Mouse (Mus musculus): Measurements from ENCODE around the gene Atg9a. TPM values are rescaled to one million over a fixed set of nuclear protein-coding genes. Genes with fewer than 3 reads are reported as not detected.

Atg9a gene
- total RNA-seq, 1 experiment, result 17.2 TPM

DNA sequence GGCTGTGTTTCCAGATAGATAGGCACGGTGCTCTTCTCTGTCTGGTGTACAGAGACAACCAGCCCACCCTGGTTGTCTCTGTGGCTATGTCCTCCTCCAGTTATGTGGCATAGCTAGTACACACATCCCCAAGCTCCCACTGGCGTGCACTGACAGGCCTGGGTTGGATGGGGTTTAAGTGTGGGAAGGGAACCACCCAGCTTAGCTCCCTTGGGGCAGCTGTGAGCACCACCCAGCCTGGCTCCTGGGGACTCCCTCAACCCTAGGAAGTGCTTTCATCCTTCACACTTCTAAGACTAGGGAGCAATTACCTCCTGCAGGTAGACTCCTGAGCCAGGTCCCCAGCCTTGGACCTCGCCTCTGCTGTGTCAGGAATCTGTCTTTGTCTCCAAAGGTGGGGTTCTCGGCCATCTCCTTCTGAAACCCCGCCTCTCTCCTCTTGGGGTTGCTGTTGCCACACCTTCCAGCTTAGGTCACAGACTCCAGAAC is 39.7 kb upstream of the Atg9a start, which contains the start of gene A630095N17Rik:
TSS of gene A630095N17Rik (minus strand) at position 439 of the 489 bp plus-strand sequence.
- DNase-seq (ENCODE audit: low read depth, low spot score), result no peak
- H3K9me3 ChIP-seq (ENCODE audit: control insufficient read depth, insufficient read depth, low read depth, low read length), result no peaks in the 10 kb centered on the region
- H3K9ac ChIP-seq (ENCODE audit: insufficient read depth, low read depth, low read length, poor library complexity, severe bottlenecking), result no peak within 1 kb of the TSS
- in situ Hi-C loops (cut with MboI; ENCODE audit: low sequenced_read_pairs in 2 of 2, unreplicated experiment in 2 of 2), result no loop called here
- peaks cover 2 to 13% of the 10 kb centered on the region in 2 experiments for H3K4me1 ChIP-seq (ENCODE audit: control insufficient read depth in 2 of 2, insufficient read depth in 2 of 2, low read length in 2 of 2, poor library complexity in 1 of 2)
- H3K4me3 ChIP-seq (ENCODE audit: insufficient read depth in 1 of 2, low read depth in 1 of 2, low read length in 2 of 2, poor library complexity in 1 of 2, severe bottlenecking in 1 of 2), result no peak within 1 kb of the TSS
- no peak for TF ChIP-seq ZC3H11A (IDR thresholded peaks at IDR 0.05; ENCODE audit: borderline replicate concordance, low read depth, low read length)
- no peak for TF ChIP-seq ZNF384 (IDR thresholded peaks at IDR 0.05; ENCODE audit: low read depth, low read length)
- TF ChIP-seq HCFC1 (IDR thresholded peaks at IDR 0.05; ENCODE audit: borderline replicate concordance, insufficient read depth, low read length), result no peak
- TF ChIP-seq CHD2 (IDR thresholded peaks at IDR 0.05; ENCODE audit: low read depth, low read length), result no peak
- no peak for TF ChIP-seq MAFK (IDR thresholded peaks at IDR 0.05; ENCODE audit: insufficient read depth, low read depth, low read length)
- no peaks in the 10 kb centered on the region for H3K36me3 ChIP-seq (ENCODE audit: control insufficient read depth, insufficient read depth, low read length, poor library complexity, severe bottlenecking)
- H3K27ac ChIP-seq (ENCODE audit: insufficient read depth, low read depth, low read length, poor library complexity, severe bottlenecking), result no peak within 1 kb of the TSS

DNA sequence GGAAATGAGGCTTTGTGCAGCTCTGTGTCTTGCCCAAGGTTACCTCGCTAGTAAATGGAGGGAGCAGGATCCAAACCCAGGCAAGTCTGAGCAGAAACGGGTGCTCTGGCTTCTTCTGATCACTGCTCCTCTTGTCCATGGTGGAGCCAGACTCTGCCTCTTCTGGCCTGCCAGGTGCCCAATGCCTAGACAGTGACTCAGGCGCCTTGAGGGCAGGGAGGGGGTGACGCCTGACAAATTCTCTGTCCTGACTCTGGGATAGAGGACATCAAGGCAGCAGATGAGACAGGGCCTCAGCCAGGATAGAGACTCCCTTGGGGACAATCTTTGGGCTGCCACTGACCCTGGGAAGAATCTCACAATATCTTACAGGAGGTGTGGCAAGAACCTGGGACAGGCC is 39.2 kb upstream of the Atg9a start:
- H3K4me1 ChIP-seq (ENCODE audit: control insufficient read depth in 2 of 2, insufficient read depth in 2 of 2, low read length in 2 of 2, poor library complexity in 1 of 2), result peaks cover 2 to 16% of the 10 kb centered on the region in 2 experiments
- H3K36me3 ChIP-seq (ENCODE audit: control insufficient read depth, insufficient read depth, low read length, poor library complexity, severe bottlenecking), result no peaks in the 10 kb centered on the region
- no peak overlapping the region for H3K27ac ChIP-seq (ENCODE audit: insufficient read depth, low read depth, low read length, poor library complexity, severe bottlenecking)
- TF ChIP-seq CHD2 (IDR thresholded peaks at IDR 0.05; ENCODE audit: low read depth, low read length) (no peak), ZNF384 (IDR thresholded peaks at IDR 0.05; ENCODE audit: low read depth, low read length) (no peak), HCFC1 (IDR thresholded peaks at IDR 0.05; ENCODE audit: borderline replicate concordance, insufficient read depth, low read length) (no peak), MAFK (IDR thresholded peaks at IDR 0.05; ENCODE audit: insufficient read depth, low read depth, low read length) (no peak), ZC3H11A (IDR thresholded peaks at IDR 0.05; ENCODE audit: borderline replicate concordance, low read depth, low read length) (no peak)
- no peaks in the 10 kb centered on the region for H3K9me3 ChIP-seq (ENCODE audit: control insufficient read depth, insufficient read depth, low read depth, low read length)
- no peak for DNase-seq (ENCODE audit: low read depth, low spot score)
- H3K9ac ChIP-seq (ENCODE audit: insufficient read depth, low read depth, low read length, poor library complexity, severe bottlenecking), result no peak overlapping the region
- in situ Hi-C loops (cut with MboI; ENCODE audit: low sequenced_read_pairs in 2 of 2, unreplicated experiment in 2 of 2), result no loop called here
- no peak overlapping the region for H3K4me3 ChIP-seq (ENCODE audit: insufficient read depth in 1 of 2, low read depth in 1 of 2, low read length in 2 of 2, poor library complexity in 1 of 2, severe bottlenecking in 1 of 2)

DNA sequence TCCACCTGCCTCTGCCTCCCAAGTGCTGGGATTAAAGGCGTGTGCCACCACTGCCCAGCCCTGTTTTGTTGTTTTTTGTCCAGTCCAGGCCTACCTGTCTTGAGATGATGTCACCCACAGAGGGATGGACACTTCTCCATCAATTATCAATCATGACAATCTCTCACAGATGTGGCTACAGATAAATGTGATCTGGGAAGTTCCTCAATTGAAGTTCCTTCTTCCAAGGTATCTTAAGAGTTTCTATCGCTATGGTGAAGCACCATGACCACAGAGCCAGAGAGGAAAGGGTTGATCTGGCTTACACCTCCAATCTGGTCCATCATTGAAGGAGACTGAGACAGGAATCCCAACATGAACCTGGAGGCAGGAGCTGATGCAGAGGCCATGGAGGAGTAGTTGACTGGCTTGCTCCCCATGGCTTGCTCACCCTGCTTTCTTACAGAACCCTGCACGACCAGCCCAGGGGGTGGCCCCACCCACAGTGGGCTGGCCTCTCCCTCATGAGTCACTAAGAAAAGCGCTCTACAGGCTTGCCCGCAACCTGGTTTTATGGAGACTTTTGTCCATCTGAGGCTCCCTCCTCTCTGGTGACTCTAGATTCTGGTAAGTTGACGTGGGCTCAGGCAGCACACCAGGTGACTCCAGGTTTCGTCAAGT is 38.5 kb upstream of the Atg9a start:
- no peak overlapping the region for H3K27ac ChIP-seq (ENCODE audit: insufficient read depth, low read depth, low read length, poor library complexity, severe bottlenecking)
- TF ChIP-seq HCFC1 (IDR thresholded peaks at IDR 0.05; ENCODE audit: borderline replicate concordance, insufficient read depth, low read length) (no peak), ZC3H11A (IDR thresholded peaks at IDR 0.05; ENCODE audit: borderline replicate concordance, low read depth, low read length) (no peak), CHD2 (IDR thresholded peaks at IDR 0.05; ENCODE audit: low read depth, low read length) (no peak), MAFK (IDR thresholded peaks at IDR 0.05; ENCODE audit: insufficient read depth, low read depth, low read length) (no peak), ZNF384 (IDR thresholded peaks at IDR 0.05; ENCODE audit: low read depth, low read length) (no peak)
- H3K9me3 ChIP-seq (ENCODE audit: control insufficient read depth, insufficient read depth, low read depth, low read length), result no peaks in the 10 kb centered on the region
- no peak overlapping the region for H3K9ac ChIP-seq (ENCODE audit: insufficient read depth, low read depth, low read length, poor library complexity, severe bottlenecking)
- in situ Hi-C loops (cut with MboI; ENCODE audit: low sequenced_read_pairs in 2 of 2, unreplicated experiment in 2 of 2), result no loop called here
- no peak overlapping the region for H3K4me3 ChIP-seq (ENCODE audit: insufficient read depth in 1 of 2, low read depth in 1 of 2, low read length in 2 of 2, poor library complexity in 1 of 2, severe bottlenecking in 1 of 2)
- H3K36me3 ChIP-seq (ENCODE audit: control insufficient read depth, insufficient read depth, low read length, poor library complexity, severe bottlenecking), result no peaks in the 10 kb centered on the region
- no peak for DNase-seq (ENCODE audit: low read depth, low spot score)
- peaks cover 2 to 23% of the 10 kb centered on the region in 2 experiments for H3K4me1 ChIP-seq (ENCODE audit: control insufficient read depth in 2 of 2, insufficient read depth in 2 of 2, low read length in 2 of 2, poor library complexity in 1 of 2)

DNA sequence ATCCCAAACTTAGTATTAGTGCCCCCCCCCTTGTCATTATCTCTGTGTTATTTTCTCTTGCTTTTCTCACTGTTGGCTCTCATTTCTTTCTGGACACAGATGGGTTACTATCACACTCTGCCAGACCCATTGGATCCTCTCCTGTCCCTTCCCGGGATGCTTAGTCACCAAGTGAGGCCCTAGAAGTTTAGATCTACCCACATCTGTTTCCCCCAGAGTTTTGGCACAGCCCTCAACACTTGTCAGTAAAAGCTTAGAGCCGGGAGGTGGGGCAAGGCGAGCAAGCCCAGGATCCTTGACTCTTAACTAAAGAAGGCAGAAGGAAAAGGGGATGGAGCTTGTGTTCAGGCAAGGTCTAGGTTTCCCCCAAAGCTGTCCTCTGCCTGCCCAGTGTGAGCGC is 37.2 kb upstream of the Atg9a start:
- Histone ChIP-seq H3K4me1 (ENCODE audit: control insufficient read depth in 2 of 2, insufficient read depth in 2 of 2, low read length in 2 of 2, poor library complexity in 1 of 2) (peaks cover 0 to 25% of the 10 kb centered on the region in 2 experiments; a peak in 3 of 4 replicates), H3K36me3 (ENCODE audit: control insufficient read depth, insufficient read depth, low read length, poor library complexity, severe bottlenecking) (no peaks in the 10 kb centered on the region), H3K9me3 (ENCODE audit: control insufficient read depth, insufficient read depth, low read depth, low read length) (no peaks in the 10 kb centered on the region), H3K9ac (ENCODE audit: insufficient read depth, low read depth, low read length, poor library complexity, severe bottlenecking) (no peak overlapping the region), H3K4me3 (ENCODE audit: insufficient read depth in 1 of 2, low read depth in 1 of 2, low read length in 2 of 2, poor library complexity in 1 of 2, severe bottlenecking in 1 of 2) (no peak overlapping the region), H3K27ac (ENCODE audit: insufficient read depth, low read depth, low read length, poor library complexity, severe bottlenecking) (no peak overlapping the region)
- in situ Hi-C loops (cut with MboI; ENCODE audit: low sequenced_read_pairs in 2 of 2, unreplicated experiment in 2 of 2), result no loop called here
- no peak for DNase-seq (ENCODE audit: low read depth, low spot score)
- TF ChIP-seq MAFK (IDR thresholded peaks at IDR 0.05; ENCODE audit: insufficient read depth, low read depth, low read length) (no peak), ZC3H11A (IDR thresholded peaks at IDR 0.05; ENCODE audit: borderline replicate concordance, low read depth, low read length) (no peak), ZNF384 (IDR thresholded peaks at IDR 0.05; ENCODE audit: low read depth, low read length) (no peak), CHD2 (IDR thresholded peaks at IDR 0.05; ENCODE audit: low read depth, low read length) (no peak), HCFC1 (IDR thresholded peaks at IDR 0.05; ENCODE audit: borderline replicate concordance, insufficient read depth, low read length) (no peak)

Data from ES-E14 (cell line).